Mouse (Mus musculus) embryonic facial prominence, embryonic 14.5 days (tissue): ENCODE measurements at regions not wholly inside any gene's neighbourhood (a gene's known extent, or its start where the extent isn't known, plus 50 kb on each side); places are given as distances from the start of the nearest gene placed in this dataset.
A peak's percentile ranks its signal among the peaks of the same experiment; 100 is the strongest.

Experiments
- ATAC-seq: fragments of 200-750 bp; cut with Nextera tagmentation; 2 replicates; pipeline ENCODE4 v1.8.0; 2017; ENCODE audit warnings: low read depth, moderate number of reproducible peaks, moderate TSS enrichment
- DNase-seq: peaks from one replicate; pipeline ENCODE4 v3.0.0-alpha.2; 2015; ENCODE audit warnings: low spot score
- H3K27ac ChIP-seq: fragments of 300-500 bp; sonication (generic); replicated peaks from 2 replicates; pipeline ENCODE4 v1.5.1; 2014; ENCODE audit warnings: low read depth, mild to moderate bottlenecking, low read length, moderate library complexity
- H3K27me3 ChIP-seq: fragments of 300-500 bp; sonication (generic); replicated peaks from 2 replicates; pipeline ENCODE4 v1.6.1; 2014; ENCODE audit warnings: low read length; ENCODE audit not compliant: control insufficient read depth, insufficient read depth
- H3K36me3 ChIP-seq: fragments of 300-500 bp; sonication (generic); 2 replicates; pipeline ENCODE4 v1.6.1; 2014; ENCODE audit warnings: low read length, mixed read lengths; ENCODE audit not compliant: control insufficient read depth, insufficient read depth
- H3K4me1 ChIP-seq: fragments of 300-500 bp; sonication (generic); 2 replicates; pipeline ENCODE4 v1.6.1; 2014; ENCODE audit warnings: antibody characterized with exemption, low read length; ENCODE audit not compliant: control insufficient read depth, insufficient read depth
- H3K4me2 ChIP-seq: fragments of 300-500 bp; sonication (generic); 2 replicates; pipeline ENCODE4 v1.6.1; 2014; ENCODE audit warnings: low read depth, mild to moderate bottlenecking, low read length, moderate library complexity, mixed read lengths
- H3K4me3 ChIP-seq: fragments of 300-500 bp; sonication (generic); 2 replicates; pipeline ENCODE4 v1.5.1; 2014; ENCODE audit warnings: low read depth, mild to moderate bottlenecking, low read length
- H3K9ac ChIP-seq: fragments of 300-500 bp; sonication (generic); 2 replicates; pipeline ENCODE4 v1.6.1; 2014; ENCODE audit warnings: low read depth, mild to moderate bottlenecking, low read length, moderate library complexity, mixed read lengths
- H3K9me3 ChIP-seq: fragments of 300-500 bp; sonication (generic); 2 replicates; pipeline ENCODE4 v1.6.1; 2016; ENCODE audit warnings: low read length; ENCODE audit not compliant: control insufficient read depth
- WGBS: fragments of 180-500 bp; shearing (Covaris S2); extraction: QIAGEN DNeasy Blood & Tissue Kit; methylation state at CpG from one replicate; pipeline ENCODE4 v1.1.7; 2014; 5-methylcytosine and 5-hydroxymethylcytosine counted together

DNA sequence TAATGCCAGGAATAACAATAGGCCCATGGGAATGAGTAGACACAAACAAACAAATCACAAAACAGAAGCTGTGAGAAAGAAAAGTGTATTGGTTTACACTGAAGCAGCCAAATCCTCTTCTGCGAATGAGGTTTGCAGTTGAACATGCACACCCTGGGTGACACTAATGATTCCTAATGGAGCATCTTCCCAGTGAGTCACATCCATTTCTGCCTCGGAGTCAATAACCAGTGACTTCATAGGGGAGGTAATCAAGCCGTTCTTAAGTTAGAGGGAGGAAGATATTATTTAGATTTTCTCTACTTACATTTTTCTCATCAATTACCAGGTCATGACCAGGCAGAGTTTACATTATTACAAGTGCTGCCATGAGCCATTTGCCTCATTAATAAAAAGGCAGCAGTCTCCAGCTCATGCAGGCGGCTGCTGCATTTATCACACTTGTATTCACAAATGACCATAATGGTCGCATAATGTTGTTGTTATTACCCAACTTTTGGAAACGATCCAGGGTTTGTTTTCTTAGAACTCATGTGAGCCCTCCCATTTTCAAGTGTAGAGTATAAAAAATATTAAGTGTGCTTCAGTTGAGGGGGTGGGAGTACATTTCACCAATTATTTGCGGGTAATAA, 112.6 kb upstream of the B3gat2 start:
- DNase-seq = no peak
- no peak for ATAC-seq
- Histone ChIP-seq H3K4me3 (no peak overlapping the region), H3K27ac (no peak overlapping the region), H3K27me3 (no peaks in the 10 kb centered on the region), H3K4me2 (no peak overlapping the region), H3K9me3 (no peaks in the 10 kb centered on the region), H3K9ac (no peak overlapping the region), H3K4me1 (no peaks in the 10 kb centered on the region), H3K36me3 (no peaks in the 10 kb centered on the region)
- WGBS = 83% methylated on average over 7 of the region's 7 CpGs

GRCm38 (mm10) chr1:23649886-23650285, 111.7 kb upstream of the B3gat2 start:
- H3K4me1 ChIP-seq = no peaks in the 10 kb centered on the region
- H3K27ac ChIP-seq = no peak overlapping the region
- no peak overlapping the region for H3K4me3 ChIP-seq
- H3K9me3 ChIP-seq = no peaks in the 10 kb centered on the region
- WGBS = 62% methylated on average over 4 of the region's 4 CpGs
- H3K4me2 ChIP-seq = no peak overlapping the region
- DNase-seq = no peak
- no peaks in the 10 kb centered on the region for H3K36me3 ChIP-seq
- ATAC-seq = no peak
- no peak overlapping the region for H3K9ac ChIP-seq
- H3K27me3 ChIP-seq = no peaks in the 10 kb centered on the region

DNA sequence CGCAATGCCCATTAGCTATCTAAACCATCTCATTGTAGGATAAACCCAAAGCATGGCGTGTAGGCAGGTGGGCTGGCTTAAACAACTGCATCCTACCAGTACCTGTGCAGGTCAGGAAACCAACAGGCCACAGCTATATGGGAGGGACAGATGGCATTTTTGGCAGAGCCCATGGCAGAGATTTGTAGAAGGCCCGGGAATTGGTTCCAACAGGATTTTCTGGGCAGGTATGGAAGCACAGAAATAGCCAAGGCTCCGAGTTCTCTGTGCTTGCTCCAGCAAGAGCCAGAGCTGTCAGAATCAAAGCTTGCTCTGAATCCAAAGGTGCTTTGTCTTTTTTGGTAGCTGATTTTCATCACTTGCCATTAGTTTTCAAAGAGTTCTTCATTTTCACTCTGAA, 107.9 kb upstream of the B3gat2 start:
- Histone ChIP-seq H3K36me3 (no peaks in the 10 kb centered on the region), H3K4me1 (no peaks in the 10 kb centered on the region), H3K4me2 (no peak overlapping the region), H3K27me3 (no peaks in the 10 kb centered on the region), H3K9ac (no peak overlapping the region), H3K4me3 (no peak overlapping the region), H3K27ac (no peak overlapping the region), H3K9me3 (no peaks in the 10 kb centered on the region)
- DNase-seq (no peak), ATAC-seq (no peak)
- 90% methylated on average over 4 of the region's 4 CpGs for WGBS

GRCm38 (mm10) chr1:23655768-23656167, 105.8 kb upstream of the B3gat2 start:
- H3K9ac ChIP-seq = no peak overlapping the region
- H3K4me3 ChIP-seq = no peak overlapping the region
- H3K27ac ChIP-seq = no peak overlapping the region
- no peak for DNase-seq
- no peaks in the 10 kb centered on the region for H3K4me1 ChIP-seq
- no peak for ATAC-seq
- no peak overlapping the region for H3K4me2 ChIP-seq
- H3K27me3 ChIP-seq = no peaks in the 10 kb centered on the region
- H3K9me3 ChIP-seq = no peaks in the 10 kb centered on the region
- WGBS = 83% methylated on average over 1 of the region's 1 CpGs
- H3K36me3 ChIP-seq = no peaks in the 10 kb centered on the region

- no peaks in the 10 kb centered on the region for H3K9me3 ChIP-seq
- no peak overlapping the region; the same call in 1 of the 2 replicates for H3K4me3 ChIP-seq
- 36% methylated on average over 12 of the region's 12 CpGs for WGBS
- ATAC-seq (no peak), DNase-seq (peak; percentile 24)
- H3K27me3 ChIP-seq = no peaks in the 10 kb centered on the region
- H3K9ac ChIP-seq = no peak overlapping the region
- no peaks in the 10 kb centered on the region for H3K4me1 ChIP-seq
- no peaks in the 10 kb centered on the region for H3K36me3 ChIP-seq
- no peak overlapping the region for H3K27ac ChIP-seq
- peak overlapping the region; percentile 30 for H3K4me2 ChIP-seq
Measured at GRCm38 (mm10) chr1:23656302-23656701, 105.3 kb upstream of the B3gat2 start.

DNA sequence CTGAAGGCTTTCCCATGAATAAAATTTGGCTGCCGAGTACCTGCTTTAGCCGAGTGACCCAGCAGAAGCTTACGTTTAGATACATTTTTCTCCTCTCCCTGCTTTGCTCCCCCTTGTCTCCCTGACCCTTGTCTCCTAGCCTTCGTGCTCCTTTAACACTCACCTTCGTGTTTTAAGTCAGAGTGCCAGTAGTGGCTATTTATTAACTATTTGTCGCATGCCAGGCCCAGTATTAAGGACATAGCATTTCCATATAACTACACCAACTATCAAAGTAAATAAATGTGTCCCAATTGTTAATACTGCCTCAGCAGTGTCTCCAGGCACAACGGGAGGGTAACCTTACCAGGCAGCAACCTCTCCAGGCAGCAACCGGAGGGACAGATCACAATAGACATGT, 104.8 kb upstream of the B3gat2 start:
- Histone ChIP-seq H3K4me3 (no peak overlapping the region), H3K27ac (no peak overlapping the region), H3K27me3 (no peaks in the 10 kb centered on the region), H3K9me3 (no peaks in the 10 kb centered on the region), H3K36me3 (no peaks in the 10 kb centered on the region), H3K4me1 (no peaks in the 10 kb centered on the region), H3K9ac (no peak overlapping the region), H3K4me2 (peak overlapping the region; percentile 30; the same call in 1 of the 2 replicates)
- no peak for DNase-seq
- ATAC-seq = no peak
- 70% methylated on average over 8 of the region's 8 CpGs for WGBS

DNA sequence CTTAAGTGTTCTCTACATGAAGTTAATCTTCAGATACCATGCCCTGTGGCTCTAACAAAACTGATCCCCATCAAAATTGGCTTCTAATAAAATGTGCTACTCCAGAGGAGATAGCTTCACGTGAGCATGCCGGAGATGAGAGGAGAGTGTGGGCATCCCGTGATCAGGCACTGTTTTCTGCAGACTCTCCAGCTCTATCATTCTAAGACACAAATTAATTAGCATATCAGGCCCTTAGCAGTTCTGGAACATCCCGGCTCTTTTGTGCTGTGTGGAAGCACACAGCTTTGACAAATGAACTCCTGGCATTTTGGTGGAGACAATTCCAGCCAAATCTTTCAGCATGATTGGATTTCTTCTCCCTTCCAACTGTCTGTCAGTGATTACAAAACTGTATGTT, 91.0 kb upstream of the B3gat2 start:
- Histone ChIP-seq H3K36me3 (no peaks in the 10 kb centered on the region), H3K27ac (no peak overlapping the region), H3K9me3 (no peaks in the 10 kb centered on the region), H3K4me2 (no peak overlapping the region), H3K4me3 (no peak overlapping the region), H3K27me3 (no peaks in the 10 kb centered on the region), H3K9ac (no peak overlapping the region), H3K4me1 (no peaks in the 10 kb centered on the region)
- 78% methylated on average over 4 of the region's 4 CpGs for WGBS
- no peak for ATAC-seq
- no peak for DNase-seq

GRCm38 (mm10) chr1:23674357-23674756, 87.2 kb upstream of the B3gat2 start:
- no peak for ATAC-seq
- H3K27me3 ChIP-seq = no peaks in the 10 kb centered on the region
- H3K36me3 ChIP-seq = no peaks in the 10 kb centered on the region
- WGBS = 92% methylated on average over 6 of the region's 6 CpGs
- no peaks in the 10 kb centered on the region for H3K4me1 ChIP-seq
- H3K9ac ChIP-seq = no peak overlapping the region
- no peak overlapping the region for H3K4me2 ChIP-seq
- no peaks in the 10 kb centered on the region for H3K9me3 ChIP-seq
- no peak overlapping the region for H3K27ac ChIP-seq
- no peak for DNase-seq
- no peak overlapping the region for H3K4me3 ChIP-seq

DNA sequence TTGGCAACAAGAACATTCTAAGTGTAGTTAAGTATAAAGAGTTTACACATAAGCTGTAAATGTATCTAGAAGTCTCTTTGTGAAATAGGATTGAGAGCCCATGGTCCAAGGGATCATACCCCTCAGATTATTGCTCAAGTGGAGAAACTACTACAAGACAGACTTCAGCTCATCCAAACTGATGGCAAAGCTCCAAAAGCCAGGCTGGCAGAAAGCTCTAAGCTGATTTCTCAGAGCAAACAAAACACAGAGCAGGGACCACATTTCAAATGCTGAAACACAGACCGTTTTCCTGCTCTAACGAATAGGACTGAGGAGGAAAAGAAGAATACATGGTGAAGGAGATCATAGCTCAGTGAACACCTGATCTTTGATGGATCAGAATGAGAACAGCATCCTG, 85.3 kb upstream of the B3gat2 start:
- Histone ChIP-seq H3K27ac (no peak overlapping the region), H3K9ac (no peak overlapping the region), H3K9me3 (no peaks in the 10 kb centered on the region), H3K4me2 (no peak overlapping the region), H3K36me3 (no peaks in the 10 kb centered on the region), H3K4me3 (no peak overlapping the region), H3K4me1 (no peaks in the 10 kb centered on the region), H3K27me3 (no peaks in the 10 kb centered on the region)
- WGBS = 87% methylated on average over 2 of the region's 2 CpGs
- no peak for ATAC-seq
- no peak for DNase-seq
